Mouse (Mus musculus) thymus, adult 2 months (tissue): ENCODE results near the gene Enpp6.

Experiments used
- CTCF ChIP-seq: fragments of 200-500 bp; IDR thresholded peaks from 2 replicates; pipeline ENCODE4 v1.5.1; 2012; ENCODE audit warnings: mild to moderate bottlenecking, control low read depth, low read length, moderate library complexity, borderline replicate concordance; ENCODE audit not compliant: control insufficient read depth, poor library complexity, insufficient read depth; ENCODE audit errors: extremely low read depth
- POLR2A ChIP-seq: fragments of 200-500 bp; IDR thresholded peaks from 2 replicates; pipeline ENCODE4 v1.6.1; 2012; ENCODE audit warnings: mild to moderate bottlenecking, low read length, control low read depth, moderate library complexity; ENCODE audit not compliant: control insufficient read depth, poor library complexity, insufficient read depth; ENCODE audit errors: extremely low read depth

DNA sequence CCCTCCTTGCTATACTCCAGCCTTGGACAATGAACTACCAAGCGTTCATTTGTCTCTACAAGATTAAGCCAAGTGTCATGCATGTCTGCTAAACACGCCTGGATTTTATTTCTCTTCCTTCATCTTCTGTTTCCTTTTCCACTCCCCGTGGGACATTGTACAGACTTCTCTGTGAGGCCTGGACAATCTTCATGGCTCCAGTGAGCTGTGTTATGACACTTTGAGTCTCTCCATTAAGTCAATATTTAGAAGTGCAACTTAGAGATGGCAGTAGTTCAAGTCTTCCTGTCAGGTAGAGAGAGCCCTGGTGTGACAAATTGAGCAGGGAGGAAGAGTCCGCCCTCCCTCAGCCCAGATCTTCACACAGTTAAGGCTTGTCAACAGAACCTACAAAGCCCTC, 47.3 kb downstream of the Enpp6 start:
- TF ChIP-seq CTCF (no peak), POLR2A (no peak)
